ENCODE assay signal across 8 mouse cellular contexts in the genomic region with DNA sequence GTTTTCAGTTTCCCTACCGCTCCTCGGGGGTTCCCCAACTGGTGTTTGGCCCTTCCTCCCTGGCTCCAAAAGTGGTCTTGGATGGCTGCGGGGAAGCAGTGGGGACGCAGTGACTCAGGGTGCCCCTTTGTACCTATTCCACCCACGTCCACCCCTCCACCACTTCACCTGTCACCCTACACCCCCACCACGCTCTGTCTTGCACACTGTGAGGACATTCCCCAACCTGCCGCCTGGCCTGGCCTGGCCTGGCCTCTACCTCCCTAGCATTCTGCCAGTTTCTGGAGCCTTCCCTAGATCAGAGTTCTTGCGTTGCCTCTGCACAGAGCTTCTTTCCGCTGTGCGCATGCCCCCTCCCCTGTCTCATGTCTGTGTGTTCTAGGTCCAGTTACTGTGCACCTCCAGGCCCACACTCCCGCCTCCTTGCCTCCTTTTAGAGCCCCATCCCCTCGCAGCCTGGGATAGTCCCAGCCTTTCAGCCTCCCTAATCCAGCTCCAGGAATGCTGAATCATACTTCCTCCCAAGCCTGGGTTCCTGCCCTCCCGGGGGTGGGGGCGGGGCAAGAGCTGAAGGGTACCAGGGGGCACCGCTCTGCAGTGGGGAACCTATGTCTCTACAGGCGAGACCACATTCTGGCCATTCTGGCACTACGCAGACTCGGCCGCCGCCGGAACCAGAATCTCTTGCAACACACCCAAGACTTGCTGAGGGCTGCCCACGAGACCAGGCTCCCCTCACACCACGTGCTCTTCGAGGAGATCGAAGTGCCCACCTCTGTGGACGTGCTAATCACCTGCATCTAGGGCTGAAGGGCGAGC. TPM values are rescaled to one million over a fixed set of nuclear protein-coding genes. Genes with fewer than 3 reads are reported as not detected.
A peak's percentile ranks its signal among the peaks of the same experiment; 100 is the strongest.
DNase-seq lines count a peak whose midpoint lies in the region; ATAC-seq and TF ChIP-seq lines count a peak whose summit lies in the region.
"Had no signal": no experiment of that assay in that cellular context is flagged by ENCODE, and none has a peak within 500 bp of the region (broad histone marks: within the 10 kb centered on the region; RNA-seq: fewer than 3 reads in every experiment).

No protein-coding gene starts in this region.

- in situ Hi-C loops in CH12.LX (cut with MboI; ENCODE audit: low pct_ligation_motif_present, low pct_unique_long_range_greater_than_20kb, low sequenced_read_pairs): no loop called here

- H3K4me1 ChIP-seq in CH12.LX (ENCODE audit: control insufficient read depth in 1 of 2, insufficient read depth in 2 of 2): peaks cover 19 to 65% of the 10 kb centered on the region in 2 experiments
- H3K4me1 ChIP-seq in heart, embryonic 11.5 days (ENCODE audit: control insufficient read depth, insufficient read depth, low read length): peaks cover 55% of the 10 kb centered on the region
- H3K4me1 ChIP-seq in midbrain, embryonic 11.5 days (ENCODE audit: control insufficient read depth, insufficient read depth, low read length): peaks cover 10% of the 10 kb centered on the region

- H3K27me3 ChIP-seq in CH12.LX (replicated peaks): peaks cover 53% of the 10 kb centered on the region
- H3K27me3 ChIP-seq in heart, embryonic 11.5 days (ENCODE audit: control insufficient read depth, insufficient read depth, low read length): peaks cover 48% of the 10 kb centered on the region
- peaks cover 63% of the 10 kb centered on the region for H3K27me3 ChIP-seq in midbrain, embryonic 11.5 days (ENCODE audit: control insufficient read depth, insufficient read depth, low read length)

- H3K4me3 ChIP-seq in CH12.LX (replicated peaks in 1 of 3; ENCODE audit: low read depth in 2 of 3, low read length in 2 of 3, poor library complexity in 1 of 3): peak overlapping the region; percentile 19 to 54 (median 29)
- H3K4me3 ChIP-seq in heart, embryonic 11.5 days (ENCODE audit: low read depth, low read length): peak overlapping the region; percentile 49
- H3K4me3 ChIP-seq in midbrain, embryonic 11.5 days (ENCODE audit: low read depth, low read length): peak overlapping the region; percentile 33

- no peak for TF ChIP-seq RAD21 in CH12.LX (IDR thresholded peaks at IDR 0.05; ENCODE audit: low read depth, low read length)

- peak overlapping the region; percentile 52; the same call in 1 of the 2 replicates for H3K9ac ChIP-seq in CH12.LX (ENCODE audit: insufficient read depth, low read depth)
- H3K9ac ChIP-seq in heart, embryonic 11.5 days (ENCODE audit: low read depth, low read length): peak overlapping the region; percentile 66
- H3K9ac ChIP-seq in midbrain, embryonic 11.5 days (ENCODE audit: low read length): peak overlapping the region; percentile 61; the same call in 1 of the 2 replicates

- 9% methylated on average over 27 of the region's 27 CpGs for WGBS in heart, embryonic 11.5 days (ENCODE audit: insufficient replicate concordance)
- 11% methylated on average over 27 of the region's 27 CpGs for WGBS in midbrain, embryonic 11.5 days

- TF ChIP-seq CTCF in CH12.LX (conservative IDR thresholded peaks at IDR 0.05 in 1 of 2, IDR thresholded peaks at IDR 0.05 in 1 of 2; ENCODE audit: low read depth in 2 of 2, low read length in 2 of 2): no peak

- dilution Hi-C loops in CH12.LX (cut with MboI; ENCODE audit: extremely low pct_ligation_motif_present, extremely low pct_unique_long_range_greater_than_20kb, low sequenced_read_pairs): no loop called here

- no peaks in the 10 kb centered on the region for H3K79me2 ChIP-seq in CH12.LX (replicated peaks; ENCODE audit: control insufficient read depth, extremely low read depth, insufficient read depth, poor library complexity, severe bottlenecking)

- no peak for TF ChIP-seq EP300 in CH12.LX (IDR thresholded peaks at IDR 0.05; ENCODE audit: low read length)

- peak overlapping the region; percentile 79 for H3K4me2 ChIP-seq in CH12.LX (ENCODE audit: insufficient read depth, low read depth, poor library complexity, severe bottlenecking)
- peak overlapping the region; percentile 69 for H3K4me2 ChIP-seq in heart, embryonic 11.5 days
- H3K4me2 ChIP-seq in midbrain, embryonic 11.5 days: peak overlapping the region; percentile 64

- no peak overlapping the region for H3K27ac ChIP-seq in CH12.LX (ENCODE audit: insufficient read depth, low read depth)
- H3K27ac ChIP-seq in heart, embryonic 11.5 days (ENCODE audit: low read depth, low read length): peak overlapping the region; percentile 74; the same call in 1 of the 2 replicates
- H3K27ac ChIP-seq in midbrain, embryonic 11.5 days (ENCODE audit: low read depth, low read length): no peak overlapping the region

- peaks cover 8% of the 10 kb centered on the region for H3K9me3 ChIP-seq in CH12.LX (replicated peaks; ENCODE audit: low read length)
- no peaks in the 10 kb centered on the region for H3K9me3 ChIP-seq in heart, embryonic 11.5 days (replicated peaks; ENCODE audit: control insufficient read depth, low read length)
- H3K9me3 ChIP-seq in midbrain, embryonic 11.5 days (ENCODE audit: control insufficient read depth, low read length): no peaks in the 10 kb centered on the region

- H3K36me3 ChIP-seq in CH12.LX (replicated peaks in 1 of 2; ENCODE audit: control insufficient read depth in 1 of 2, insufficient read depth in 1 of 2, low read length in 1 of 2): no peaks in the 10 kb centered on the region
- no peaks in the 10 kb centered on the region for H3K36me3 ChIP-seq in heart, embryonic 11.5 days (ENCODE audit: control insufficient read depth, insufficient read depth, low read length)
- no peaks in the 10 kb centered on the region for H3K36me3 ChIP-seq in midbrain, embryonic 11.5 days (ENCODE audit: control insufficient read depth, insufficient read depth, low read length)

- no peak for TF ChIP-seq POLR2A in CH12.LX (IDR thresholded peaks at IDR 0.05; ENCODE audit: low read depth, low read length)

- DNase-seq in CH12.LX (ENCODE audit: extremely low read depth) (no peak), R1 (ENCODE audit: low read depth, low spot score) (peak; percentile 74)
- peak; percentile 62 to 74 for DNase-seq in kidney, postnatal 25 days
- no peak for DNase-seq in midbrain, embryonic 11.5 days (ENCODE audit: low spot score, missing footprints)
- DNase-seq in cerebellum, adult 18-20 months: no peak
- no peak for DNase-seq in thymus, postnatal 14 days

- no peak for ATAC-seq in heart, embryonic 11.5 days (replicated peaks; ENCODE audit: insufficient number of reproducible peaks, low FRiP score, low TSS enrichment)
- peak; percentile 28; the same call in 1 of the 2 replicates for ATAC-seq in midbrain, embryonic 11.5 days (ENCODE audit: low FRiP score)

TF ChIP-seq in CH12.LX, 34 proteins besides CTCF, POLR2A, EP300 and RAD21 (continues in another document):
- TF ChIP-seq ZNF384 (IDR thresholded peaks at IDR 0.05; ENCODE audit: low read depth, low read length) (no peak), MAFK (IDR thresholded peaks at IDR 0.05; ENCODE audit: insufficient replicate concordance, low read length) (no peak), MXI1 (IDR thresholded peaks at IDR 0.05; ENCODE audit: low read depth, low read length) (no peak), MEF2A (IDR thresholded peaks at IDR 0.05; ENCODE audit: borderline replicate concordance, low read depth, low read length) (no peak), ELF1 (IDR thresholded peaks at IDR 0.05; ENCODE audit: low read depth, low read length) (no peak; the same call in 1 of the 2 replicates), MAX (IDR thresholded peaks at IDR 0.05; ENCODE audit: low read length) (no peak), ZKSCAN1 (IDR thresholded peaks at IDR 0.05; ENCODE audit: borderline replicate concordance, low read depth, low read length) (no peak), USF2 (conservative IDR thresholded peaks at IDR 0.05; ENCODE audit: low read depth, low read length) (no peak), TCF12 (IDR thresholded peaks at IDR 0.05; ENCODE audit: low read depth, low read length) (no peak), CHD1 (IDR thresholded peaks at IDR 0.05; ENCODE audit: low read depth, low read length) (no peak), TBP (conservative IDR thresholded peaks at IDR 0.05; ENCODE audit: low read depth, low read length) (no peak), KAT2A (IDR thresholded peaks at IDR 0.05; ENCODE audit: insufficient replicate concordance, low read length) (no peak), HCFC1 (IDR thresholded peaks at IDR 0.05; ENCODE audit: low read depth, low read length) (no peak), BHLHE40 (IDR thresholded peaks at IDR 0.05; ENCODE audit: low read depth, low read length) (no peak), UBTF (IDR thresholded peaks at IDR 0.05; ENCODE audit: low read depth, low read length) (no peak; the same call in 1 of the 2 replicates), RCOR1 (conservative IDR thresholded peaks at IDR 0.05; ENCODE audit: low read depth, low read length) (no peak)

RNA-seq across cellular contexts. Expression of a gene that starts 12.0 kb away (rescaled TPM):
- total RNA-seq in CH12.LX (2012; rRNA removed) (0.93 and 1.0 TPM in 2 replicates), CH12.LX (2014; rRNA removed) (0.65 and 1.4 TPM in 2 replicates)
- polyA plus RNA-seq in CH12.LX (2012; ENCODE audit: insufficient read length, low read depth): 2.5 and 2.6 TPM in 2 replicates
- 7.7 and 11.2 TPM in 2 replicates for polyA plus RNA-seq in heart, embryonic 11.5 days (2014; fragmentation: Nextera tagmentation; extraction: Ambion mirVana)
- 1.1 and 2.3 TPM in 2 replicates for polyA plus RNA-seq in midbrain, embryonic 11.5 days (2014; fragmentation: Nextera tagmentation; extraction: Ambion mirVana)

RNA-seq across cellular contexts. Expression of a gene that starts 13.4 kb away (rescaled TPM):
- total RNA-seq in CH12.LX (2012; rRNA removed): 0.29 and 0.85 TPM in 2 replicates
- total RNA-seq in CH12.LX (2014; rRNA removed): 0.80 and 1.2 TPM in 2 replicates
- 0.56 and 0.81 TPM in 2 replicates for polyA plus RNA-seq in CH12.LX (2012; ENCODE audit: insufficient read length, low read depth)
- polyA plus RNA-seq in heart, embryonic 11.5 days (2014; fragmentation: Nextera tagmentation; extraction: Ambion mirVana): 11.3 and 11.6 TPM in 2 replicates
- polyA plus RNA-seq in midbrain, embryonic 11.5 days (2014; fragmentation: Nextera tagmentation; extraction: Ambion mirVana): 2.3 and 2.9 TPM in 2 replicates

RNA-seq across cellular contexts. Expression of a gene that starts 23.6 kb away (rescaled TPM):
- total RNA-seq in CH12.LX (2012; rRNA removed) (not detected in 2 replicates), CH12.LX (2014; rRNA removed) (not detected in 2 replicates)
- polyA plus RNA-seq in CH12.LX (2012; ENCODE audit: insufficient read length, low read depth): not detected in 2 replicates
- 0.50 TPM in 1 of 2 replicates, not detected in the other for polyA plus RNA-seq in heart, embryonic 11.5 days (2014; fragmentation: Nextera tagmentation; extraction: Ambion mirVana)
- not detected in 2 replicates for polyA plus RNA-seq in midbrain, embryonic 11.5 days (2014; fragmentation: Nextera tagmentation; extraction: Ambion mirVana)
- total RNA-seq: gastrocnemius, adult 8-10 months had no signal

RNA-seq across cellular contexts. Expression of a gene that starts 52.7 kb away (rescaled TPM):
- 20.6 and 25.4 TPM in 2 replicates for total RNA-seq in CH12.LX (2012; rRNA removed)
- 12.9 and 16.7 TPM in 2 replicates for total RNA-seq in CH12.LX (2014; rRNA removed)
- 22.9 and 29.7 TPM in 2 replicates for polyA plus RNA-seq in CH12.LX (2012; ENCODE audit: insufficient read length, low read depth)
- polyA plus RNA-seq in heart, embryonic 11.5 days (2014; fragmentation: Nextera tagmentation; extraction: Ambion mirVana): 25.4 and 33.2 TPM in 2 replicates
- polyA plus RNA-seq in midbrain, embryonic 11.5 days (2014; fragmentation: Nextera tagmentation; extraction: Ambion mirVana): 28.1 and 28.2 TPM in 2 replicates

RNA-seq across cellular contexts. Expression of a gene that starts 55.4 kb away (rescaled TPM):
- total RNA-seq in CH12.LX (2012; rRNA removed) (not detected in 2 replicates), CH12.LX (2014; rRNA removed) (not detected in 2 replicates)
- polyA plus RNA-seq in CH12.LX (2012; ENCODE audit: insufficient read length, low read depth): not detected in 2 replicates
- 5.5 and 6.2 TPM in 2 replicates for polyA plus RNA-seq in heart, embryonic 11.5 days (2014; fragmentation: Nextera tagmentation; extraction: Ambion mirVana)
- 4.2 and 6.0 TPM in 2 replicates for polyA plus RNA-seq in midbrain, embryonic 11.5 days (2014; fragmentation: Nextera tagmentation; extraction: Ambion mirVana)

Comparison
In these comparisons a context has a peak if more than half of its experiments do, and no peak if none do; other contexts are left out.
1. DNase-seq: peak in R1 (single experiment) and kidney, postnatal 25 days (2 of 2); none in CH12.LX (single experiment), midbrain, embryonic 11.5 days (single experiment), cerebellum, adult 18-20 months (0 of 2) and thymus, postnatal 14 days (single experiment).
2. Peak in every context shown above with its lines, with median percentiles within 50 percentile points of each other: H3K4me2 ChIP-seq, H3K4me3 ChIP-seq and H3K9ac ChIP-seq.